Mouse (Mus musculus) v-Abl transformed pro-B cells (cell line): ENCODE measurements around the gene Crtac1.

ENCODE experiments used
- in situ Hi-C, 2 experiments: fragments of 400-800 bp; cut with MboI; formaldehyde crosslinking; loops; one replicate each; pipeline ENCODE4 v1.15.1; 2025; ENCODE audit not compliant: unreplicated experiment in 2 of 2

The Crtac1 gene

GRCm38 (mm10) chr19:42431485-42432190 is at the start of gene Crtac1:
Crtac1 (minus strand) TSS chr19:42431783.
- in situ Hi-C loops: loop anchor here in 1 of 2 experiments (5.0 to 25.0 kb wide), 2 partner anchors 114 to 219 kb away; partner anchors contain the start of gene Sfrp5

GRCm38 (mm10) chr19:42478303-42478702 is 46.7 kb upstream of the Crtac1 start:
- in situ Hi-C loops: no loop called here

- in situ Hi-C loops: no loop called here
Observed at GRCm38 (mm10) chr19:42477769-42478168, 46.2 kb upstream of the Crtac1 start.

- in situ Hi-C loops: no loop called here
Observed at GRCm38 (mm10) chr19:42472831-42473230, 41.2 kb upstream of the Crtac1 start.

GRCm38 (mm10) chr19:42471571-42471970 is 40.0 kb upstream of the Crtac1 start:
- in situ Hi-C loops: no loop called here

GRCm38 (mm10) chr19:42461851-42462250 is 30.3 kb upstream of the Crtac1 start:
- in situ Hi-C loops: no loop called here

GRCm38 (mm10) chr19:42461353-42461752 is 29.8 kb upstream of the Crtac1 start:
- in situ Hi-C loops: no loop called here

- in situ Hi-C loops: no loop called here
Observed at GRCm38 (mm10) chr19:42459512-42459911, 27.9 kb upstream of the Crtac1 start.

GRCm38 (mm10) chr19:42454481-42455236 is 23.1 kb upstream of the Crtac1 start:
- in situ Hi-C loops: no loop called here

- in situ Hi-C loops: no loop called here
Observed at GRCm38 (mm10) chr19:42454006-42454405, 22.4 kb upstream of the Crtac1 start.

GRCm38 (mm10) chr19:42452539-42452938 is 21.0 kb upstream of the Crtac1 start:
- in situ Hi-C loops: no loop called here

- in situ Hi-C loops: loop anchor here (5.0 to 25.0 kb wide), 4 partner anchors 64 to 236 kb away; partner anchors contain the start of genes R3hcc1l (in 1 of the 2) and Sfrp5 (in 1 of the 2)
Observed at GRCm38 (mm10) chr19:42448539-42448938, 17.0 kb upstream of the Crtac1 start.

- in situ Hi-C loops: loop anchor here (10.0 to 25.0 kb wide), 3 partner anchors 71 to 232 kb away; partner anchors contain the start of genes R3hcc1l (in 1 of the 2) and Sfrp5 (in 1 of the 2)
Observed at GRCm38 (mm10) chr19:42443887-42444409, 12.4 kb upstream of the Crtac1 start.

- in situ Hi-C loops: loop anchor here (10.0 to 25.0 kb wide), 3 partner anchors 72 to 231 kb away; partner anchors contain the start of genes R3hcc1l (in 1 of the 2) and Sfrp5 (in 1 of the 2)
Observed at GRCm38 (mm10) chr19:42443266-42443665, 11.7 kb upstream of the Crtac1 start.

- in situ Hi-C loops: loop anchor here (10.0 to 25.0 kb wide), 3 partner anchors 72 to 230 kb away; partner anchors contain the start of genes R3hcc1l (in 1 of the 2) and Sfrp5 (in 1 of the 2)
Observed at GRCm38 (mm10) chr19:42442246-42443197, 10.9 kb upstream of the Crtac1 start.

GRCm38 (mm10) chr19:42440089-42440488 is 8.5 kb upstream of the Crtac1 start:
- in situ Hi-C loops: loop anchor here (10.0 to 25.0 kb wide), 3 partner anchors 75 to 228 kb away; partner anchors contain the start of genes R3hcc1l (in 1 of the 2) and Sfrp5 (in 1 of the 2)

GRCm38 (mm10) chr19:42439353-42439752 is 7.8 kb upstream of the Crtac1 start:
- in situ Hi-C loops: loop anchor here in 1 of 2 experiments (25.0 kb wide), 1 partner anchor 227 kb away; the partner anchor contains the start of gene Sfrp5

- in situ Hi-C loops: loop anchor here in 1 of 2 experiments (25.0 kb wide), 1 partner anchor 223 kb away; the partner anchor contains the start of gene Sfrp5
Observed at GRCm38 (mm10) chr19:42435621-42436020, 4.0 kb upstream of the Crtac1 start.

- in situ Hi-C loops: loop anchor here in 1 of 2 experiments (5.0 to 25.0 kb wide), 2 partner anchors 115 to 220 kb away; partner anchors contain the start of gene Sfrp5
Observed at GRCm38 (mm10) chr19:42432761-42433160, 1.2 kb upstream of the Crtac1 start.
